Mouse (Mus musculus) lung, postnatal 25 days (tissue): Measurements from ENCODE around the gene Lypd3.

Source experiments
- DNase-seq: peaks from one replicate; pipeline ENCODE4 v3.0.0; 2022; ENCODE audit warnings: low spot score

Lypd3 gene

GRCm38 (mm10) chr7:24636264-24636663 is at the start of gene Lypd3:
TSS of gene Lypd3 (plus strand) at chr7:24636550.
- no peak for DNase-seq

- DNase-seq = no peak
Measured at GRCm38 (mm10) chr7:24586828-24587227, 49.5 kb upstream of the Lypd3 start.

- no peak for DNase-seq
Measured at GRCm38 (mm10) chr7:24587330-24588105, 48.8 kb upstream of the Lypd3 start, which contains the start of the genes Ethe1 and Zfp575. TSS of gene Ethe1 (plus strand) at chr7:24587543. TSS of gene Zfp575 (minus strand) at chr7:24587641.

- DNase-seq = peak; percentile 64
Measured at GRCm38 (mm10) chr7:24588336-24588735, 48.0 kb upstream of the Lypd3 start.

- no peak for DNase-seq
Measured at GRCm38 (mm10) chr7:24591735-24592134, 44.6 kb upstream of the Lypd3 start.

- DNase-seq = no peak
Measured at GRCm38 (mm10) chr7:24592163-24592562, 44.2 kb upstream of the Lypd3 start.

- no peak for DNase-seq
Measured at GRCm38 (mm10) chr7:24592781-24593180, 43.6 kb upstream of the Lypd3 start.

- peak; percentile 74 for DNase-seq
Measured at GRCm38 (mm10) chr7:24593621-24594308, 42.6 kb upstream of the Lypd3 start.

- DNase-seq = no peak
Measured at GRCm38 (mm10) chr7:24594309-24594803, 42.0 kb upstream of the Lypd3 start.

- DNase-seq = no peak
Measured at GRCm38 (mm10) chr7:24595464-24595863, 40.9 kb upstream of the Lypd3 start.

GRCm38 (mm10) chr7:24598121-24598520 is 38.2 kb upstream of the Lypd3 start:
- DNase-seq = no peak

GRCm38 (mm10) chr7:24599211-24600067 is 36.9 kb upstream of the Lypd3 start:
- peak; percentile 54 for DNase-seq

- DNase-seq = peak; percentile 96
Measured at GRCm38 (mm10) chr7:24600941-24601597, 35.3 kb upstream of the Lypd3 start.

GRCm38 (mm10) chr7:24605561-24605960 is 30.8 kb upstream of the Lypd3 start:
- no peak for DNase-seq

- DNase-seq = no peak
Measured at GRCm38 (mm10) chr7:24606046-24606445, 30.3 kb upstream of the Lypd3 start.

- peak; percentile 84 for DNase-seq
Measured at GRCm38 (mm10) chr7:24608017-24608416, 28.3 kb upstream of the Lypd3 start.

GRCm38 (mm10) chr7:24608561-24608960 is 27.8 kb upstream of the Lypd3 start:
- no peak for DNase-seq

GRCm38 (mm10) chr7:24610144-24610878 is 26.0 kb upstream of the Lypd3 start, which contains the start of gene Phldb3:
TSS of gene Phldb3 (plus strand) at chr7:24610763.
- peak; percentile 68 for DNase-seq

- peak; percentile 95 for DNase-seq
Measured at GRCm38 (mm10) chr7:24610879-24611494, 25.4 kb upstream of the Lypd3 start.

GRCm38 (mm10) chr7:24611709-24612108 is 24.6 kb upstream of the Lypd3 start:
- DNase-seq = no peak
